Mouse (Mus musculus) E14TG2a.4 (cell line): ENCODE results near the gene Terf2ip.

Experiments used
- H3K27me3 ChIP-seq: 2 replicates; pipeline ENCODE4 v1.6.1; 2014; ENCODE audit warnings: low read length, control low read depth; ENCODE audit not compliant: insufficient read depth
- H3K36me3 ChIP-seq: 2 replicates; pipeline ENCODE4 v1.6.1; 2014; ENCODE audit warnings: low read length, control low read depth; ENCODE audit not compliant: insufficient read depth
- H3K4me1 ChIP-seq: replicated peaks from 2 replicates; pipeline ENCODE4 v1.6.1; 2014; ENCODE audit warnings: low read depth, low read length, control low read depth
- H3K4me3 ChIP-seq: replicated peaks from 2 replicates; pipeline ENCODE4 v1.5.1; 2014; ENCODE audit warnings: mild to moderate bottlenecking, low read length
- H3K9me3 ChIP-seq: 2 replicates; pipeline ENCODE4 v1.6.1; 2014; ENCODE audit warnings: low read length, control low read depth
- CTCF ChIP-seq: conservative IDR thresholded peaks from 2 replicates; pipeline ENCODE4 v1.5.1; 2014; ENCODE audit warnings: low read length
- NANOG ChIP-seq: IDR thresholded peaks from 2 replicates; pipeline ENCODE4 v1.6.1; 2014; ENCODE audit warnings: borderline replicate concordance, low read length, mixed read lengths
- POU5F1 ChIP-seq: IDR thresholded peaks from 2 replicates; pipeline ENCODE4 v1.6.1; 2014; ENCODE audit warnings: low read length, borderline replicate concordance

Terf2ip gene

GRCm38 (mm10) chr8:111968991-111969390 is 42.2 kb upstream of the Terf2ip start:
- H3K36me3 ChIP-seq, result peaks cover 74% of the 10 kb centered on the region
- no peak for TF ChIP-seq NANOG
- no peak for TF ChIP-seq POU5F1
- TF ChIP-seq CTCF, result no peak
- H3K4me3 ChIP-seq, result 0 out of 2 replicates have a peak overlapping the region, but pooled peaks have one; percentile 1
- H3K9me3 ChIP-seq, result peaks cover 9% of the 10 kb centered on the region
- peaks cover 66% of the 10 kb centered on the region for H3K4me1 ChIP-seq
- no peaks in the 10 kb centered on the region for H3K27me3 ChIP-seq

GRCm38 (mm10) chr8:111974138-111974537 is 37.1 kb upstream of the Terf2ip start:
- Histone ChIP-seq H3K4me1 (peaks cover 43% of the 10 kb centered on the region), H3K27me3 (no peaks in the 10 kb centered on the region), H3K9me3 (peaks cover 16% of the 10 kb centered on the region), H3K36me3 (peaks cover 89% of the 10 kb centered on the region), H3K4me3 (no peak overlapping the region)
- TF ChIP-seq NANOG, result no peak
- no peak for TF ChIP-seq POU5F1
- TF ChIP-seq CTCF, result no peak

GRCm38 (mm10) chr8:111975706-111976105 is 35.5 kb upstream of the Terf2ip start:
- H3K4me3 ChIP-seq, result no peak overlapping the region

GRCm38 (mm10) chr8:111976326-111976725 is 34.9 kb upstream of the Terf2ip start:
- H3K4me1 ChIP-seq, result peaks cover 28% of the 10 kb centered on the region
- H3K36me3 ChIP-seq, result peaks cover 95% of the 10 kb centered on the region
- H3K27me3 ChIP-seq, result no peaks in the 10 kb centered on the region
- H3K9me3 ChIP-seq, result peaks cover 16% of the 10 kb centered on the region
- no peak overlapping the region for H3K4me3 ChIP-seq
- no peak for TF ChIP-seq NANOG
- TF ChIP-seq POU5F1, result no peak
- TF ChIP-seq CTCF, result no peak

More at GRCm38 (mm10) chr8:111975706-111976105, 35.5 kb upstream of the Terf2ip start:
- Histone ChIP-seq H3K4me1 (peaks cover 28% of the 10 kb centered on the region), H3K36me3 (peaks cover 96% of the 10 kb centered on the region), H3K27me3 (no peaks in the 10 kb centered on the region), H3K9me3 (peaks cover 16% of the 10 kb centered on the region)
- TF ChIP-seq POU5F1 (no peak), CTCF (no peak), NANOG (no peak)

- H3K27me3 ChIP-seq, result no peaks in the 10 kb centered on the region
- H3K36me3 ChIP-seq, result peaks cover 97% of the 10 kb centered on the region
- peaks cover 15% of the 10 kb centered on the region for H3K9me3 ChIP-seq
- no peak for TF ChIP-seq CTCF
- TF ChIP-seq NANOG, result no peak
- no peak for TF ChIP-seq POU5F1
- H3K4me3 ChIP-seq, result no peak overlapping the region
- H3K4me1 ChIP-seq, result peaks cover 41% of the 10 kb centered on the region
Observed at GRCm38 (mm10) chr8:111978147-111978546, 33.1 kb upstream of the Terf2ip start.

- Histone ChIP-seq H3K9me3 (no peaks in the 10 kb centered on the region), H3K4me1 (peaks cover 40% of the 10 kb centered on the region), H3K27me3 (no peaks in the 10 kb centered on the region), H3K36me3 (peaks cover 95% of the 10 kb centered on the region), H3K4me3 (no peak overlapping the region)
- TF ChIP-seq NANOG (no peak), CTCF (peak; percentile 58)
Observed at GRCm38 (mm10) chr8:111982116-111982515, 29.1 kb upstream of the Terf2ip start.

GRCm38 (mm10) chr8:111984511-111984910 is 26.7 kb upstream of the Terf2ip start:
- no peaks in the 10 kb centered on the region for H3K9me3 ChIP-seq
- H3K27me3 ChIP-seq, result no peaks in the 10 kb centered on the region
- H3K4me1 ChIP-seq, result peaks cover 36% of the 10 kb centered on the region
- H3K4me3 ChIP-seq, result no peak overlapping the region
- no peak for TF ChIP-seq NANOG
- TF ChIP-seq POU5F1, result no peak
- no peak for TF ChIP-seq CTCF
- peaks cover 97% of the 10 kb centered on the region for H3K36me3 ChIP-seq

GRCm38 (mm10) chr8:111989911-111990310 is 21.3 kb upstream of the Terf2ip start:
- peaks cover 53% of the 10 kb centered on the region for H3K4me1 ChIP-seq
- H3K27me3 ChIP-seq, result no peaks in the 10 kb centered on the region
- H3K9me3 ChIP-seq, result no peaks in the 10 kb centered on the region
- TF ChIP-seq POU5F1 (no peak), NANOG (no peak), CTCF (peak; percentile 83)
- peaks cover 76% of the 10 kb centered on the region for H3K36me3 ChIP-seq
- peak overlapping the region; percentile 56 for H3K4me3 ChIP-seq

GRCm38 (mm10) chr8:111991278-111991677 is 19.9 kb upstream of the Terf2ip start:
- Histone ChIP-seq H3K27me3 (no peaks in the 10 kb centered on the region), H3K4me1 (peaks cover 49% of the 10 kb centered on the region), H3K9me3 (no peaks in the 10 kb centered on the region), H3K36me3 (peaks cover 76% of the 10 kb centered on the region), H3K4me3 (peak overlapping the region; percentile 99)
- no peak for TF ChIP-seq CTCF
- no peak for TF ChIP-seq POU5F1
